Mouse (Mus musculus) heart, adult 18-20 months (tissue): ENCODE results near the gene Gm6096. TPM values are rescaled to one million over a fixed set of nuclear protein-coding genes. Genes with fewer than 3 reads are reported as not detected.
"Not testable (repeated sequence)": the region's sequence is repeated elsewhere in the genome, so short reads cannot be mapped to it uniquely, and the experiment has no call there.

ENCODE experiments used
- DNase-seq, 2 experiments: peaks; one replicate each; pipeline ENCODE4 v3.0.0; 2021 to 2022; ENCODE audit warnings: mixed read lengths in 1 of 2
- long read RNA-seq, 2 experiments: library from polyadenylated mRNA; stranded (forward); transcript quantifications; one replicate each; pipeline ENCODE4 v2.0.0; 2021
- total RNA-seq, 2 experiments: library from RNA; stranded (reverse); gene quantifications; 2 replicates each; pipeline ENCODE4 v1.2.3; 2021

Gm6096 gene
- total RNA-seq: not detected
- long read RNA-seq, experiment 1: 0 reads
- long read RNA-seq, experiment 2: 0 reads

DNA sequence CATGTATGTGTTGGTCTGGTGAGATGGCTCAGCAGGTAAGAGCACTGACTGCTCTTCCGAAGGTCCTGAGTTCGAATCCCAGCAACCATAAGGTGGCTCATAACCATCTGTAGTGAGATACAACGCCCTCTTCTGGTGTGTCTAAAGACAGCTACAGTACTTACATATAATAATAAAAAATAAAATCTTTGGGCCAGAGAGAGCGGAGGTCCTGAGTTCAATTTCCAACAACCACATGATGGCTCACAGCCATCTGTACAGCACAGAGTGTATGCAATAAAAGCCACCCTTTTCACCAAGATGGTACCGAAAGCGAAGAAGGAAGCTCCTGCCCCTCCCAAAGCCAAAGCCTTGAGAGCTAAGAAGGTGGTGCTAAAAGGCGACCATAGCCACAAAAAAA, at the start of gene Gm6096:
Gene Gm6096, plus strand, starts transcription at position 301 of the 400 bp plus-strand sequence.
- no peak for DNase-seq

DNA sequence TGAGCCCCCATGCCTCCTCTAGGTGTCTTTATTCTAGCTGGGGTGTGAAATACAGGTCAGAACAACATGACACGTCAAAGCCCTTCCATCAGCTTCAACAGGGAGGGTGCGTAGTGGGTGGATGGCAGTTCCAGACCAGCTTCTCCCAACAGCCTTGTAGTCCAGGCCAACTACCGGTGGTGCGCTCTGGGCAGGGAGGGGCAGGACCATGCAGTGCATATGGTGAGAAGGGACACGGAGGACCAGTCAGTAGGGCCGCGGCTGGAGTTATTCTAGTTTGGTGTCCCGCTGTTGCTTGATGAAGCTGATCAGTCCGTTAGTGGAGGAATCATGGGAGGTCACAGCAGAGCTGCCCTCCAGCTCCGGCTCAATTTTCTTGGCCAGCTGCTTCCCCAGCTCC, 48.7 kb upstream of the Gm6096 start:
- DNase-seq: not testable (repeated sequence)

DNA sequence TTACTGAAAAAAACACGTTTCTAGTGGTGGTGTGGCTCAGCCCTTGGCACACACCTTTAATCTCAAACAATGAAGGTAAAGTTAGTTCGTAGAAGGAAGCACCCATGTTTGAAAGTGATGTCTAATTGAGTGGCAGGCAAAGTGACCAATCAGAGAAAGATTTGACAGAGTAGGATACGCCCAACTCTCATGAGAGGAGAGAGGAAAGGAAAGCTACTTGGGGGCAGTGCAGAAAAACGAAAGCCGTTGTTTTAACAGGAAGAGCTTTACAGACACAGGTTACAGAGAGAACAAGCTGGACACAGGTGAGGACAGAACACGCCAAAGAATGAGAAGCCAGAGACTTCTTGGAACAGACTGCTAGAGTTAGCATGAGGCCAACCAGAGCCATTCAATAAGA, 44.5 kb upstream of the Gm6096 start:
- DNase-seq: no peak

DNA sequence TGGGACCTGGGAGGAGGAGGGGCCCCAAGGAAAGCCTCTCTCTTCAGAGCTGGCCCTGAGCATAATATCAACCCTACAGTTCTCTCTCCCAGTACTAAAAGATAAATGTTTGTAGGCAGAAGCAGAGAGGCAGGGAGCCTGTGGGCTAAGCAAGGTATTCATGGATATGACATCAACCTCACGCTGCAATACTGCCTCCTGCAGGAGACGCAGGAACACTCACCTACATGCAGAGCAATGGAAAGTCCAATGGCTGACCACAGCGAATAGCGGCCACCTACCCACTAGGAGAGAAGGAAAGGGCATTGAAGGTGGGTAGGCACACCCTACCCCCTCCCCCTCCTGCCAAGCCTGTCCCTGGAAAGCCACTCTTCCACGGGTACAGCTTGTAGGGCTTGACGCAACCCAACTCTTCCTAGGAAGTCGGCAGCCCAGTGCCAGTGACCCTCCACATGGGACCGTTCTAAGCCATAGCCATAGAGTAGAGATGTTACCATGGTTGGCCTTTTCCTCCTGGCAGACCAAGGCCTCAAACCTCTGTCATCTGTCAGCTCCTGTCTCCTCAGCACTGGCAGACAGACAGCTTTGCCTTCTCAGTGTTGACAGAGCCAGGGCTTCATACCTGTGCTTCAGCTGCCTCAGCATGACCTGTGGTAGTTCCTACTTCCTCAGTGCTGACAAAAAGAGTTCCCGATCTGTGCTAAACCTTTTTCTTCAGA, 42.7 kb upstream of the Gm6096 start:
- no peak for DNase-seq

DNA sequence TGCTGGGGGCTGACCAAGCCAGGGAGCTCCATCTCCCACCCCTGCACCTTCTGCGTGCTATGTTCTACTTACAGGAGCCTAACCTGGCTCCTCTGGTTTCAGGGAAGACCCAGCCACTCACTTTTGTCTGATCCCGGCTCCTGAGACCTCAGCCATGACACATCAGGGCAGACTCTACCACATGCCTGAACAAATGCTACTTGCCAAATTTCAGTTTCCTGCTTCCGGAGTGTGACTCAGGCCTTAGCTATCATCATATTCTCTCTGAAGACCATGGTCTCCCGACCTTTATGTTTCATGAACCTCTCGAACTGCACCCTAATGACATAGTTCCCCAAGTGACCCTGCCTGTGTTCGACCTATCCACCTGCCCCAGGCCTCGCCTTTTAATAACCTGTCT, 37.6 kb upstream of the Gm6096 start:
- no peak for DNase-seq

DNA sequence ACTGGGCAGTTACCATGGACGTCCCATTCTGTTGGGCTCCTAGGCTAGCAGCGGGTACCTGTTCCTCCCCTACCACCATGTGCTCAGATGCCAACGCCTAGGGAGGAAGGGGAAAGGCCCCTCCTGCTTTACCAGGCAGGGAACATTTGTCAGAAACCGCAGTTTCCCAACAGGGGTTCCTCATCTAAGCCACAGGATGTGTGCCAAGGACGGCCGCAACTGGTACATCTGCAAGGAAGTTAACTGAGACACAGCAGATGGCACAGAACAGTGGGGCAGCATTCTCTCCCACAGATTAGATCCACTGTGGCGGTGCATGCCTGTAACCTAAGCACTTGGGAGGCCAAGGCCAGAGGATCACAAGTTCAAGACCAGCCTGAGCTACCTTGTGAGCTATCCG, 36.2 kb upstream of the Gm6096 start:
- peak in 1 of 2 experiments; percentile 62 for DNase-seq

DNA sequence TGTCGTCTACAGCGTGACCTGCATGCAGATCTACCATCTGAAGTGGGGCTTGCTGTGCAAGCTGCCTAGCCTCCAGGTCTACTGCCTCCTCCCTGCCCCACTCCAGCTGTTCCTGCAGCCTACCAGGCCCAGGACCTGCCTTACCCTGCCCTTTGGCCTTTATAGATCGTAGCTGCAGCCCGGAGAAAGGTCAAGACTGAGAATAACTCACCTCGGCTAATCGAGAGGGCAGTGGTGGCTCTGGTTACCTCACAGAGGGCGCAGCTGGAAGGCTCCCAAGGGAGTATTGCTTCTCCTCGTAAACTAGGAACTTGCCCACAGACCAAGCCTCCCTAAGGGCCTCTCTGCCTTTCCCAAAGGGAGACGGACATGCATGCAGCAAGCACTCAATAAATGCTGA, 35.4 kb upstream of the Gm6096 start:
- DNase-seq: no peak

DNA sequence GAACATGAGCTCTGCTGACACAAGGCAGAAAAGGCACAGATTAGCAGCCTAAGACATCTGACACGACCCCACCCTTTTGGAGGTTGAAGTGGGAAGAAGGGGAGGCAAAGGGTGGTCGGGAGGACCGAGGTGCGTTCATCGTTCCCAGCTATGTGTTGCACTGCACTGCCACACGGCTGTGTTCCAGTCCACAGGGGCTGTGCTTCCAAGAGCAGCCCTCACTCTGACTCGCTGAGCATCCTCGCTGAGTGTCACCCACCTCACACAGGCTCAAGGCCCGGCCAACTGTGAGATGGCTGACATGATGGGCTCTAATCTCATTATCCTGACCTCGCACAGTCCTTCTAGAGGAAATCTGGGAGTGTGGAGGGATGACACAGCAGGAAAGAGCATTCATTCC, 34.4 kb upstream of the Gm6096 start:
- DNase-seq: no peak

DNA sequence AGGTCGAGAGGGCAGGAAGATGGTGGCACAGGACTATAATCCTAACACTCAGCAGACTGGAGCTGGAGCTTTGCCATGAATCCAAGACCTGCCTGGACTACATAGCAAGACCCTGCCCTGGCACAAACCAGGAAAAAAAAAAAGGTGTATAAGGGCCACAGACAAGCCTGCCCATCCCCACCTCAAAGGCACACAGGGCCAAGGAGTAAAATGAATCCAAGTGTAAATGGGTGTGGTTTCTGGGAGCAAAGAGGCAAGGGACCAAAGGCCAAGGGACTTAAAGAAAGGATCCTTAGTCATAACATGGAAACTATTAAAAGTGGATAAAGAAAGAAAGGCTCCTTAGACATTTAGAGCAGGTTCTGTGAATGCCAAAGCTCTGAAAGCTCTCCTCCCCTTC, 32.3 kb upstream of the Gm6096 start:
- no peak for DNase-seq

DNA sequence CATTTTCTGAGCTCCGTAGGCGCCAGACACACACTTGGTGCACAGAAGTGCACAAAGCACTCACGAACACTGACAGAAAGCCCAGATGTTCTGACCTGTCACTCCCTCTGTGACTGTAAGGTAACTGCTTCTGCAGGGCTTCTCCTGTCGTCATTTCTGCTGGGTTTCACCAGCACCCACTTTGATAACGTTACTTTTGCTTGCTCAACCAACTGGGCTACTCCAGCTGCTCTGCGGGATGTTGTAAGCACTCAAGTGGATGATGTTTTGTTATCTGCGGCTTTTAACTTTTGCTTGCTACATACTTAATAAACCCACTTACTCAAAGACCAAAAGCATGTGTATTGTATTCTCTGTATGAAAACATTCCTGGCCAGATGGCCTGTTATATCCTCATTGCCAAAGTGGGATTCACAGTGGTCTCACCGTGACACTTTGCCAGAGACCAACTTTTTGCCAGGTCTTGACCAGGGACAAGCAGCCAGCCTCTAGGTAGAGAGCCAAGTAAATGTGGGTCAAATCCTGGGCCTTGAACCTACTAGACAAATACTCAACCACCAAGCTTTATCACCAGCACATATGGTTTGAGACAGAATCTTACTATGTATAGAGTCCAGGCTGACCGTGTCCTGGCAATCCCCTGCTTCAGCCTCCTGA, 29.1 kb upstream of the Gm6096 start:
- no peak for DNase-seq

DNA sequence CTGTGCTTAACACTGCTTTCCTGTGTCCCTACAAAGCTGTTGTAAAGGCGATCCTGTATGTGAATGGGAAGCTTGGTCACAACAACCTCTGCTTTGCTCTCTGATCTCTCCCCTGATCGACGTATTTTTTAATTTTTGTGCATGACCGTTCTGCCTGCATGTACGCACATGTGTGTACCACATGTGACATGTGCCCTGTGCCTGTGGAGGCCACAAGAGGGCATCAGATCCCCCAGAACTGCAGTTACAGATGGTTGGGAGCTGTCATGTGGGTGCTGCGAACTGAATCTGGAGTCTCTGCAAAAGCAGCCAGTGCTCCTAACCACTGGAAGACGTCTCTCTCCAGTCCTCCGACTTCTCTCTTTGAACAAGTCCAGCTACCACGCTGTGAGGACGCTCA, 28.5 kb upstream of the Gm6096 start:
- DNase-seq: no peak

DNA sequence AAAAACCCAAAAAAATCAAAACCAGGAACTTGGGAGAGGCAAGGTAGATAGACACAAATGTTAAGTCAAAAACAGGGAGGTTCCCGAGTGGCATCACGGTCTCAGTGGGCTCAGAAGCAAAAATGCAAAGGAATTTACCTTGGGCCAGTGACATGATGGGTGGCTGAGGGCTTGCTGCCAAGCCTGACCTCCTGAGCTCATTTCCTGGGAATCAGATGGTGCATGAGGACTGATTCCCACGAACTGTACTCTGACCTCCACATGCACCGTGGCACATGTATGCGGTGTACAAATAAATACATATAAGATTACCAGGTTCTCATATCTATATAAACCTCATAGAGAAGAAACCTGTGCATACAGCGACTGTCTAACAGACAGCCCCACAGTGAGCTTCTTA, 26.5 kb upstream of the Gm6096 start:
- no peak for DNase-seq

DNA sequence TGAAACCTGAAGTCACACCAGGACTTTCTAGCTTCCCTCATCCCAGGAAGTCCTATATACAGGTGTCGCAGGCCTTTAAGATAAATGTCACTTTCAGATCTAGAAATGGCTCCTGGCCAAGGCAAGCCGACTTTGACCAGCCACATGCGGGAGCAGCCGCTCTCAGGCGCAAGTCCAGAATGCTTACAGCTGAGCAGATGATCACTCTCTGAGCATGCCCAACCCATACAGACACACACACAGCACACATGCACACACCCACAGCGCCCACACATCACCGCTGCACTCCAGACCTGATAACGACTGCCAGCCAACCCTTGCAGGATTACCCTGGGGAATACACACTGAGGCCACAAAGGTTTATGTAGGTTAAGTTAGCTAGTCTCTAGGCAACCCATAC, 24.8 kb upstream of the Gm6096 start:
- no peak for DNase-seq

DNA sequence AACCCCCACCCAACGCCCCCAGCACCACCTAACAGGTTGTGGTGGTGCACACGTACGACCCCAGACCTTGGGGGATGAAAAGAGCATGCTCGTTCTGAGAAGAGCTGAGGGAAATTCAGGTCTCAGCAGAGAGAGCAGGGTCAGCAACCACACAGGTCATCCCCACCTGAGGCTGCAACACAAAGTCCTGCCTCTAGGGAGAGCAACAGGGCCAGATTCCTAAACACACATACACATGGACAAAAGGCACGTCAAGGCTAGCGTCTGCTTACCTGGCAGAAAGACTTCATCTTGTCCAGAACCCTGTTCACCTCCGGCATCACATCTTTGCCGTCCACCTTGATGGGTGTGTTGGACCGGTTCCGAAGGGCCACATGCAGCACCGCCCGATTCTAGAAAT, 24.0 kb upstream of the Gm6096 start:
- DNase-seq: no peak

DNA sequence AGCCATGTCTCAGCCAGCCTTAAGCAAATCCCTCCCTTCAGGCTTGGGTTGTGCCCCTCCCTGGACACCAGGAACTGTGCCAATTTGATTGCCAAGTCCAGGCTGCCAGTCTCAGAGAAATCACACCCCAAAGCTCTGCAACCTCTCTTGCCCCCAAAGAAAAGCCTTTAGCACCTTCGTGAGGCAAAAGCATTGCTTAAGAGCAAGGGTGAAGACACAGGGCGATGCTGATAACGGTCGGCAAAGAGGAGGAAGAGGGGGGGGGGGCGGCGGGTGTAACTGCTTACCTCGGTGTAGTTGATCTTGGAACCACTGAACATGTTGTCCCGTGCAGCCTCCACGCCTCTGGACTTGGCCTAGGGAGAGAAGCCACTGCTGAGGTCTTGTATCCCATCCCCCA, 22.2 kb upstream of the Gm6096 start:
- peak; percentile 35 to 53 for DNase-seq

DNA sequence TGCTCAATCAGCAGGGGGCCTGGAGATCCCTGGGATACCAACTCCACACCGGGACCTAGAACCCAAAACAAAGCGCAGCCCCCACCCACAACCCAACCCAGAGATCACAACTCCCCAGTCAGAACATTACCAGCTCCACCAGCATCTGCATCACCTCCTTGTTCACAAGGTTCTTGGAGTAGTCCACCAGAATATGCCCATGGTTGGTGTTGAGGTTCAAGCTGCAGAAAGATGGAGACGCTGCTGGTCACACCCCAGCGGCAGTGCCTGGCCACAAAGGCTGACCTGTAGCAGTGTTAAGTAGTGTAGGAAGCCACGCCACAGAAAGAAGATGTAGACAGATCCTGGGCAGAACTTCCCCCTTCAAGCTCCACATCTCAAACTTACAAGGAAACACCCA, 21.7 kb upstream of the Gm6096 start:
- no peak for DNase-seq

DNA sequence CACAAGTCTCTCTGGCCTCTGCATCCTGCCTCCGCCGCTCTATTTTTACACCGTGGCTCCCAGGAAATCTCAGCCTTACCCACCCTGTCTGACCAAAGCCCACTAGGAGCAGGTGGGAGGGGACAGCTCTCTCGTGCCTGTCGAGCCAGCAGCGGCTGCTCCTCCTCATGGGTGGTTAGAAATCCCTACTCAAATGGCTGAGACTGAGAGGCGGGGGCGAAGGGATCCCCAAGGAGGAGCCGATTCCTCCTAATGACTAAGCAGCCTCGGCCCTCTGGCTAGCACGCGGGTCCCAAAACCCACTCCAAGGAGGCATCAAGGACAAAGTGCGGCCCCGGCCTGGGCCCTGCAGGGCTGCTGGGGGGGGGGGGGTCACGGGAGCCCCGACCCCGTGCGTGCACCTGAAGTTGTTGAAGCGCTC, 21.1 kb upstream of the Gm6096 start:
- DNase-seq: peak; percentile 65 to 73

DNA sequence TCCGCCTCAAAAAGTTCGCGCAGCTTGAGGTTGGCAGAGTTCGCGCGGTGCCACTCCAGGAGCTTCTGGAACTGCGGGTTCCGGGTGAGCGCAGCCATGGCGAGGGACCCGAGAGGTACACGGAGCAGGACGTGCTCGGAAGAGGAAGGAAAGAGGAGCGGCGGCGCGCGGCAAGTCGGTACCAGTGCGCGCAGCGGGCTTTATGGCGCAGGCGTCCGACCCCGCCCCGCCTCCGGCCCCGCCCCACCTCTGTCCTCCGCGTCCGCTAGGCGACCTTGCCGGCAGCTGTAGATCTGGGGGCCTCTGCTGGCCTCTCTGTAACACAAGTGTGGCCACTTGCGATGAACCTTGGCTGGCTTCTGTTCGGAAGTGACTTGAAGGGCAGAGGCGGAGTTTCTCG, 20.7 kb upstream of the Gm6096 start, which contains the start of gene Gpi1:
Gene Gpi1, minus strand, starts transcription at position 221 of the 400 bp plus-strand sequence.
- peak; percentile 83 to 91 for DNase-seq

DNA sequence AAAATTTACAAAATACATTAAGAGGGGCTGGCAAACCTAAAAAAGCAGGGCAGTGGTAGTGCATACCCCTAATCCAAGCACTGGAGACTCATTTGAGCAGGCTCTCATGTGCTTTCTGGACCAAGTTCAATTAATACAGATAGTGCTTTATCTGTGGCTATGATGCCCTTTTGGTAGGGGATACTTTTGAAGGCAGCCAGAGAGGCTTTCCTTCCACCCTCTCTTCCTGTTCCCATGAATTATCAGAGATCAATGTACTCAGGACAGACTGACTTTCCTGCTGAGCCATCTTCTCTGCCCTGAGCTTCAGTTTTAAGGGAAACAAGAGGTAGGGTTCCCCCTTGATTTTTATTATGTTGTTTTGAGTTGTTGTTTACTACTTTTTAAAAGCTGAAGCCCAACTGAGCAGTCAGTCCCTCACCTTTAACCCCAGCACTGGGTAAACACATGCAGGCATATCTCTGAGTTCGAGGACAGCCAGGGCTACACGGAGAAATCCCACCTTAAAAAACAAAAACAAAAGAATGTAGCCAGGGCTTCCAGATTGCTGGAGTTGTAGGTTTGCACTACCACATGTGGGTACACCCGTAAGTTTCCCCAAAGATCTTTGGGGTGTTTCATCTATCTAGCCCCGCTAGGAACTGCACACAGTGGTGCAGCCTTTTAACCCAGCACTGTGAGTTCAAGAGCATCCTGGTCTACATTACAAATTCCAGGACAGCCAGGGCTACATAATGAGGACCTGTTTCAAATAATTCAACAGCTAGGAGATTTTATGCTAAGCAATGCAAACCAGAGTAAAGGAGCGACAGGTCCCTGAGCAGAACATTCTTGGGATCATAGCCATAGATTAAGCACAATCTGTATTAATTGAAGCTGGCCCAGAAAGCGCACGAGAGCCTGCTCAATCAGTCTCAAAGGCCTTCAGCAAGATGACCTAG, 17.8 kb upstream of the Gm6096 start:
- no peak for DNase-seq

DNA sequence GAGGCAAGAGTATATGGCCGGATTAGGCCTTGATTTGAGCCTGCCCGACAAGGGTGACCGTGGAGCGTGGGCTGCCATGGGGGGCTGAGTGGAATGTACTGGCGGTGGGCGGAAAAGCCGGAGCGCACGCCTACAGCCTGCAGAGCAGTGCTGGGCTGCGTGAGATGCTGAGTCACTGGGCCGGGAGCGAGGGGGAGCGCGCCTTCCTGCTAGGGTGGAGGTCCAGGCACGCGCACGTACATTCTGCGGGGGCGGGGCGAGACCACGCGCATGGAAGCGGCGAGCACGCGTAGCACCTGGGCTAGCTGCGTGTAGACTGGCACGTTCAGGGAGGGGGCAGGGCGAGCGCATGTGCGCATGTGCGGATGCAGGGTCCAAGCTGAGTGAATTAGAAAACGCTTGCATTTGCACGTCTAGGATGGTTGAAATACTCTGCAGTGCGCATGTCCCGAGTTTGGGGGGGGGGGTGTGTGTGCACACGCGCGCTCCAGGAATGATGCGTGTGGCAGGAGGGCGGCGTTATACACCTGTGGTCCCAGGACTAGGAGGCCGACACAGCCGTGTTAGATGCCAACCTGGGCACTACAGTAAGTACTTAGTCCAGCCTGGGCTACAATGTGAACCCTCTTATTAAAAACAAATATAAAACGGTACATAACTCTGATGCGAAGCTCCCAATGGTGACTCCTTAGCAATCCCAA, 16.8 kb upstream of the Gm6096 start:
- DNase-seq: peak; percentile 99

DNA sequence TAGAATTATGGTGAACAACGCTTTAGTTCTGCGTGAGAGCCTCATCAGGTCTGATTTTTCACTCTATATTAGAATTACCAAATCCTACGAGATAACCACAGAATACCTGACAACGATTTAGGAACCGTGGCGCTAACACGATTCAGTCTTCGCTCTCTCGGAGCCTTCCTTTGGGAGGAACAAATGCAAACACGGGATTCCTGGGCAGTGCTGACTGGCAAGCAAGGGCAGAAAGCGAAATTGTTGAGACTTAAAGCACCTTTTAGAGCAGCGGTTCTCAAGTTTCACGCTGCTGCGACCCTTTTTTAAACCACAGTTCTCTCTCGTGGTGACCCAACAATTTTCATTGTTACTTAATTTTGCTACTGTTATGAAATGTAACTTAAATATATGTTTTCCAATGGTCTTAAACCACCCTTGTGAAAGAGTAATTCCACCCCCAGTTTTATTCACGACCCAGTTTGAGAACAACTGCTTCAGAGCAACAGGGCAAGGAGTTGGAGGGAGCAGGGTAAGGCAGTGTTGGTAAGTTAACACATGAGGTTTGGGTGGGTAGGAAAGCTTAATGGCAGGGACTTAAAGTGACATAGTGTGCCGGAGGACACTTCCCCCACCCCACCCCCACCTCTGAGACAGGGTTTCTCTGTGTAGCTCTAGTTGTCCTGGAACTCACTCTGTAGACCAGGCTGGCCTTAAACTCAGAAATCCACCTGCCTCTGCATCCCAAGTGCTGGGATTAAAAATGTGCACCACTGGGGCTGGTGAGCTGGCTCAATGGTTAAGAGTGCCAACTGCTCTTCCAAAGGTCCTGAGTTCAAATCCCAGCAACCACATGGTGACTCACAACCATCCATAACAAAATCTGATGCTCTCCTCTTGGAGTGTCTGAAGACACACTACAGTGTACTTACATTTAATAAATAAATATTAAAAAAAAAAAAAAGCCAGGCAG, 16.0 kb upstream of the Gm6096 start:
- DNase-seq: no peak
